Mouse (Mus musculus) gastrocnemius, postnatal 14 days (tissue): Measurements from ENCODE around the gene Ndufs4. TPM values are rescaled to one million over a fixed set of nuclear protein-coding genes. Genes with fewer than 3 reads are reported as not detected.
"Not testable (repeated sequence)": the region's sequence is repeated elsewhere in the genome, so short reads cannot be mapped to it uniquely, and the experiment has no call there.

Source experiments
- DNase-seq: peaks from one replicate; pipeline ENCODE4 v3.0.0; 2021; ENCODE audit warnings: mixed read lengths
- intact Hi-C: fragments of 180-260 bp; cut with DNase I; formaldehyde crosslinking; loops from one replicate; pipeline ENCODE4 v1.15.1; 2025; ENCODE audit warnings: low total_unique reads
- total RNA-seq, 2 experiments: library from RNA; stranded (reverse); gene quantifications; 2 replicates each; pipeline ENCODE4 v1.2.3; 2021

Ndufs4 gene
- total RNA-seq, 2 experiments from 2014 or later: 338 to 393 TPM

- DNase-seq: no peak
- intact Hi-C loops: no loop called here
Measured at GRCm38 (mm10) chr13:114344979-114345712, 42.9 kb downstream of the Ndufs4 start.

GRCm38 (mm10) chr13:114344220-114344973, 43.7 kb downstream of the Ndufs4 start:
- intact Hi-C loops: no loop called here
- no peak for DNase-seq

- no peak for DNase-seq
- intact Hi-C loops: no loop called here
Measured at GRCm38 (mm10) chr13:114343001-114343400, 45.1 kb downstream of the Ndufs4 start.

- DNase-seq: no peak
- intact Hi-C loops: no loop called here
Measured at GRCm38 (mm10) chr13:114319835-114320389, 68.1 kb downstream of the Ndufs4 start.

GRCm38 (mm10) chr13:114319136-114319535, 68.9 kb downstream of the Ndufs4 start:
- no peak for DNase-seq
- intact Hi-C loops: no loop called here

- intact Hi-C loops: no loop called here
- no peak for DNase-seq
Measured at GRCm38 (mm10) chr13:114315374-114315773, 72.7 kb downstream of the Ndufs4 start.

GRCm38 (mm10) chr13:114314953-114315352, 73.1 kb downstream of the Ndufs4 start:
- intact Hi-C loops: no loop called here
- no peak for DNase-seq

GRCm38 (mm10) chr13:114310591-114310990, 77.5 kb downstream of the Ndufs4 start:
- intact Hi-C loops: no loop called here
- no peak for DNase-seq

- intact Hi-C loops: no loop called here
- no peak for DNase-seq
Measured at GRCm38 (mm10) chr13:114304684-114305083, 83.4 kb downstream of the Ndufs4 start.

- intact Hi-C loops: no loop called here
- no peak for DNase-seq
Measured at GRCm38 (mm10) chr13:114303466-114304175, 84.4 kb downstream of the Ndufs4 start.

GRCm38 (mm10) chr13:114297761-114298160, 90.3 kb downstream of the Ndufs4 start:
- DNase-seq: no peak
- intact Hi-C loops: no loop called here

GRCm38 (mm10) chr13:114296556-114296955, 91.5 kb downstream of the Ndufs4 start:
- intact Hi-C loops: no loop called here
- DNase-seq: no peak

GRCm38 (mm10) chr13:114289411-114289810, 98.6 kb downstream of the Ndufs4 start:
- DNase-seq: no peak
- intact Hi-C loops: no loop called here

- intact Hi-C loops: no loop called here
- DNase-seq: no peak
Measured at GRCm38 (mm10) chr13:114288511-114288910, 99.5 kb downstream of the Ndufs4 start.

- intact Hi-C loops, DNase-seq: not testable (repeated sequence)
Measured at GRCm38 (mm10) chr13:114278690-114279089, 109.4 kb downstream of the Ndufs4 start.

- intact Hi-C loops: no loop called here
- DNase-seq: no peak
Measured at GRCm38 (mm10) chr13:114277277-114277676, 110.8 kb downstream of the Ndufs4 start.

GRCm38 (mm10) chr13:114271410-114272105, 116.5 kb downstream of the Ndufs4 start:
- no peak for DNase-seq

GRCm38 (mm10) chr13:114267741-114268140, 120.3 kb downstream of the Ndufs4 start:
- no peak for DNase-seq
- intact Hi-C loops: no loop called here

More at GRCm38 (mm10) chr13:114271410-114272105, 116.5 kb downstream of the Ndufs4 start:
- intact Hi-C loops: no loop called here

- intact Hi-C loops: no loop called here
- no peak for DNase-seq
Measured at GRCm38 (mm10) chr13:114260486-114261205, 127.4 kb downstream of the Ndufs4 start.
